Mouse (Mus musculus) cerebellum, adult 18-20 months (tissue): ENCODE results near the gene Nsrp1.
"Not testable (repeated sequence)": the region's sequence is repeated elsewhere in the genome, so short reads cannot be mapped to it uniquely, and the experiment has no call there.

Source experiments
- DNase-seq, 2 experiments: peaks; one replicate each; pipeline ENCODE4 v3.0.0; 2021

The Nsrp1 gene

GRCm38 (mm10) chr11:77078273-77079134 is at the start of gene Nsrp1:
Gene Nsrp1 (minus strand): TSS chr11:77078435.
- peak; percentile 94 to 96 for DNase-seq

- no peak for DNase-seq
Observed at GRCm38 (mm10) chr11:77111141-77111540, 32.9 kb upstream of the Nsrp1 start.

- no peak for DNase-seq
Observed at GRCm38 (mm10) chr11:77108442-77108841, 30.2 kb upstream of the Nsrp1 start.

- not testable (repeated sequence) for DNase-seq
Observed at GRCm38 (mm10) chr11:77107872-77108271, 29.6 kb upstream of the Nsrp1 start.

- DNase-seq: no peak
Observed at GRCm38 (mm10) chr11:77106961-77107360, 28.7 kb upstream of the Nsrp1 start.

GRCm38 (mm10) chr11:77100137-77100937 is 22.1 kb upstream of the Nsrp1 start:
- DNase-seq: peak; percentile 72 to 85

GRCm38 (mm10) chr11:77098332-77098972 is 20.2 kb upstream of the Nsrp1 start:
- no peak for DNase-seq

- no peak for DNase-seq
Observed at GRCm38 (mm10) chr11:77096991-77097390, 18.8 kb upstream of the Nsrp1 start.

GRCm38 (mm10) chr11:77096581-77096980 is 18.3 kb upstream of the Nsrp1 start:
- no peak for DNase-seq

GRCm38 (mm10) chr11:77095206-77095605 is 17.0 kb upstream of the Nsrp1 start:
- DNase-seq: no peak

GRCm38 (mm10) chr11:77094136-77094535 is 15.9 kb upstream of the Nsrp1 start:
- DNase-seq: no peak

- peak; percentile 21 to 52 for DNase-seq
Observed at GRCm38 (mm10) chr11:77093208-77093607, 15.0 kb upstream of the Nsrp1 start.

GRCm38 (mm10) chr11:77089162-77089561 is 10.9 kb upstream of the Nsrp1 start:
- no peak for DNase-seq

- no peak for DNase-seq
Observed at GRCm38 (mm10) chr11:77087004-77087403, 8.8 kb upstream of the Nsrp1 start.

GRCm38 (mm10) chr11:77084001-77084682 is 5.9 kb upstream of the Nsrp1 start:
- no peak for DNase-seq

GRCm38 (mm10) chr11:77079361-77079760 is 1.1 kb upstream of the Nsrp1 start:
- DNase-seq: no peak

GRCm38 (mm10) chr11:77077792-77078191 is 443 bp downstream of the Nsrp1 start:
- peak; percentile 22 to 35 for DNase-seq

- DNase-seq: not testable (repeated sequence)
Observed at GRCm38 (mm10) chr11:77077331-77077730, 904 bp downstream of the Nsrp1 start.

GRCm38 (mm10) chr11:77070721-77071120 is 7.5 kb downstream of the Nsrp1 start:
- peak in 1 of 2 experiments; percentile 15 for DNase-seq

GRCm38 (mm10) chr11:77068825-77069224 is 9.4 kb downstream of the Nsrp1 start:
- DNase-seq: no peak

- no peak for DNase-seq
Observed at GRCm38 (mm10) chr11:77063406-77063805, 14.8 kb downstream of the Nsrp1 start.

GRCm38 (mm10) chr11:77061951-77062350 is 16.3 kb downstream of the Nsrp1 start:
- no peak for DNase-seq

GRCm38 (mm10) chr11:77042816-77043215 is 35.4 kb downstream of the Nsrp1 start:
- DNase-seq: no peak
